Mouse (Mus musculus) Patski (cell line): Measurements from ENCODE around the gene Ank3. TPM values are rescaled to one million over a fixed set of nuclear protein-coding genes. Genes with fewer than 3 reads are reported as not detected.

Experiments
- ATAC-seq: fragments of 100-300 bp; one replicate; pipeline ENCODE4 v1.8.0; 2021
- CTCF ChIA-PET: fragments of 350-600 bp; sonication (Branson Sonifier 250); formaldehyde crosslinking; loops from one replicate; lab custom pipeline; 2022; ENCODE audit warnings: inconsistent platforms; lab: Charles Lee
- POLR2A ChIA-PET: fragments of 350-600 bp; sonication (Branson Sonifier 250); formaldehyde crosslinking; loops from one replicate; lab custom pipeline; 2022; ENCODE audit warnings: antibody characterized with exemption, inconsistent platforms; lab: Charles Lee
- DNase-seq: peaks from one replicate; pipeline ENCODE4 v3.0.0-alpha.2; 2011; ENCODE audit warnings: low read depth, low spot score
- H3K27me3 ChIP-seq: fragments of 371-371 bp; one replicate; pipeline ENCODE4 v1.5.1; 2021
- CTCF ChIP-seq: fragments of 100-300 bp; IDR thresholded peaks from one replicate; pipeline ENCODE4 v1.5.1; 2021
- in situ Hi-C: fragments of 300-500 bp; cut with MboI; formaldehyde crosslinking; loops from 3 replicates; pipeline ENCODE4 v1.11.1; 2018; ENCODE audit warnings: low pct_unique_long_range_greater_than_20kb, mixed read lengths
- polyA plus RNA-seq: library from polyadenylated mRNA; unstranded; gene quantifications from one replicate; pipeline ENCODE4 v1.2.3, GENCODE M21; 2021

Gene Ank3
- polyA plus RNA-seq, 1 experiment from 2014 or later: 83.2 TPM

- ChIA-PET CTCF (interaction anchor here (1.1 kb wide), 1 partner anchor 20 kb away, joined by 3 read pairs; no protein-coding TSS in a partner anchor), POLR2A (no interaction called here)
- TF ChIP-seq CTCF: no peak
- ATAC-seq (no peak), DNase-seq (no peak)
- in situ Hi-C loops: no loop called here
- no peaks in the 10 kb centered on the region for H3K27me3 ChIP-seq
Measured at GRCm38 (mm10) chr10:69503791-69504190, 105.2 kb downstream of the Ank3 start.

GRCm38 (mm10) chr10:69507719-69508118 lies 109.1 kb downstream of the Ank3 start:
- ChIA-PET CTCF (interaction anchor here (1.0 kb wide), 1 partner anchor 13 kb away, joined by 3 read pairs; no protein-coding TSS in a partner anchor), POLR2A (no interaction called here)
- in situ Hi-C loops: no loop called here
- no peak for TF ChIP-seq CTCF
- ATAC-seq: peak; percentile 26
- peak; percentile 41 for DNase-seq
- no peaks in the 10 kb centered on the region for H3K27me3 ChIP-seq

- no peak for ATAC-seq
- H3K27me3 ChIP-seq: no peaks in the 10 kb centered on the region
- in situ Hi-C loops: no loop called here
- ChIA-PET CTCF (no interaction called here), POLR2A (no interaction called here)
- DNase-seq: no peak
- no peak for TF ChIP-seq CTCF
Measured at GRCm38 (mm10) chr10:69510392-69510791, 111.8 kb downstream of the Ank3 start.

- in situ Hi-C loops: no loop called here
- DNase-seq: no peak
- ChIA-PET CTCF (interaction anchor here (1.1 kb wide), 1 partner anchor 11 kb away, joined by 3 read pairs; no protein-coding TSS in a partner anchor), POLR2A (no interaction called here)
- H3K27me3 ChIP-seq: no peaks in the 10 kb centered on the region
- peak; percentile 34 for TF ChIP-seq CTCF
- ATAC-seq: no peak
Measured at GRCm38 (mm10) chr10:69511234-69511633, 112.7 kb downstream of the Ank3 start.

GRCm38 (mm10) chr10:69521977-69522376 lies 123.4 kb downstream of the Ank3 start:
- no peak for TF ChIP-seq CTCF
- POLR2A ChIA-PET: interaction anchor here (0.7 to 1.4 kb wide), 2 partner anchors 13 to 35 kb away, joined by 4 read pairs; no protein-coding TSS in a partner anchor
- H3K27me3 ChIP-seq: no peaks in the 10 kb centered on the region
- no peak for ATAC-seq
- DNase-seq: no peak
- CTCF ChIA-PET: no interaction called here
- in situ Hi-C loops: no loop called here

- in situ Hi-C loops: no loop called here
Measured at GRCm38 (mm10) chr10:69523202-69523601, 124.6 kb downstream of the Ank3 start.

GRCm38 (mm10) chr10:69527318-69527717 lies 128.7 kb downstream of the Ank3 start:
- TF ChIP-seq CTCF: no peak
- H3K27me3 ChIP-seq: no peaks in the 10 kb centered on the region
- no peak for DNase-seq
- POLR2A ChIA-PET: no interaction called here
- in situ Hi-C loops: no loop called here
- ATAC-seq: no peak
- CTCF ChIA-PET: no interaction called here

More at GRCm38 (mm10) chr10:69523202-69523601, 124.6 kb downstream of the Ank3 start:
- peak; percentile 65 for TF ChIP-seq CTCF
- no peak for DNase-seq
- POLR2A ChIA-PET: interaction anchor here (1.4 kb wide), 1 partner anchor 11 kb away, joined by 4 read pairs; no protein-coding TSS in a partner anchor
- no peaks in the 10 kb centered on the region for H3K27me3 ChIP-seq
- CTCF ChIA-PET: interaction anchor here (0.9 to 1.4 kb wide), 3 partner anchors 13 to 133 kb away, joined by 3 to 6 read pairs (median 3); no protein-coding TSS in a partner anchor
- no peak for ATAC-seq

GRCm38 (mm10) chr10:69528746-69529145 lies 130.2 kb downstream of the Ank3 start:
- CTCF ChIA-PET: interaction anchor here (1.0 kb wide), 1 partner anchor 128 kb away, joined by 3 read pairs; no protein-coding TSS in a partner anchor
- in situ Hi-C loops: no loop called here
- no peaks in the 10 kb centered on the region for H3K27me3 ChIP-seq
- POLR2A ChIA-PET: interaction anchor here (0.6 kb wide), 1 partner anchor 568 kb away, joined by 4 read pairs; the partner anchor contains the start of gene Ccdc6
- TF ChIP-seq CTCF: no peak
- no peak for DNase-seq
- no peak for ATAC-seq

GRCm38 (mm10) chr10:69530326-69530725 lies 131.8 kb downstream of the Ank3 start:
- ChIA-PET POLR2A (no interaction called here), CTCF (no interaction called here)
- H3K27me3 ChIP-seq: no peaks in the 10 kb centered on the region
- TF ChIP-seq CTCF: no peak
- DNase-seq (no peak), ATAC-seq (no peak)
- in situ Hi-C loops: no loop called here

GRCm38 (mm10) chr10:69531569-69531968 lies 133.0 kb downstream of the Ank3 start:
- H3K27me3 ChIP-seq: no peaks in the 10 kb centered on the region
- peak; percentile 69 for TF ChIP-seq CTCF
- DNase-seq (no peak), ATAC-seq (no peak)
- in situ Hi-C loops: no loop called here
- ChIA-PET CTCF (interaction anchor here (3.7 kb wide), 1 partner anchor 79 kb away, joined by 12 read pairs; no protein-coding TSS in a partner anchor), POLR2A (no interaction called here)

GRCm38 (mm10) chr10:69532169-69532730 lies 133.7 kb downstream of the Ank3 start:
- CTCF ChIA-PET: interaction anchor here (0.8 to 3.7 kb wide), 4 partner anchors 12 to 122 kb away, joined by 3 to 12 read pairs (median 4); no protein-coding TSS in a partner anchor
- in situ Hi-C loops: no loop called here
- no peak for DNase-seq
- no peaks in the 10 kb centered on the region for H3K27me3 ChIP-seq
- no peak for TF ChIP-seq CTCF
- ATAC-seq: no peak
- POLR2A ChIA-PET: interaction anchor here (0.6 to 1.0 kb wide), 3 partner anchors 21 to 86 kb away, joined by 3 read pairs; no protein-coding TSS in a partner anchor
